Mouse (Mus musculus): ENCODE measurements around the gene Efcc1. TPM values are rescaled to one million over a fixed set of nuclear protein-coding genes. Genes with fewer than 3 reads are reported as not detected.

Gene Efcc1
- polyA plus RNA-seq, 1 experiment from 2014 or later: 6.3 TPM

GRCm38 (mm10) chr6:87791826-87792225 is 61.2 kb downstream of the Efcc1 start:
- Histone ChIP-seq H3K4me1 (ENCODE audit: control insufficient read depth, insufficient read depth, low read depth, low read length) (peaks cover 7% of the 10 kb centered on the region), H3K36me3 (ENCODE audit: control insufficient read depth, insufficient read depth, low read length) (peaks cover 10% of the 10 kb centered on the region), H3K4me2 (ENCODE audit: low read length) (no peak overlapping the region), H3K9ac (ENCODE audit: low read depth, low read length) (no peak overlapping the region), H3K27me3 (replicated peaks; ENCODE audit: control insufficient read depth, insufficient read depth, low read length) (no peaks in the 10 kb centered on the region), H3K27ac (ENCODE audit: low read depth, low read length) (no peak overlapping the region), H3K4me3 (ENCODE audit: low read length) (no peak overlapping the region), H3K9me3 (ENCODE audit: control insufficient read depth, low read length) (no peaks in the 10 kb centered on the region)
- WGBS: 97% methylated on average over 5 of the region's 5 CpGs
- ATAC-seq: no peak

DNA sequence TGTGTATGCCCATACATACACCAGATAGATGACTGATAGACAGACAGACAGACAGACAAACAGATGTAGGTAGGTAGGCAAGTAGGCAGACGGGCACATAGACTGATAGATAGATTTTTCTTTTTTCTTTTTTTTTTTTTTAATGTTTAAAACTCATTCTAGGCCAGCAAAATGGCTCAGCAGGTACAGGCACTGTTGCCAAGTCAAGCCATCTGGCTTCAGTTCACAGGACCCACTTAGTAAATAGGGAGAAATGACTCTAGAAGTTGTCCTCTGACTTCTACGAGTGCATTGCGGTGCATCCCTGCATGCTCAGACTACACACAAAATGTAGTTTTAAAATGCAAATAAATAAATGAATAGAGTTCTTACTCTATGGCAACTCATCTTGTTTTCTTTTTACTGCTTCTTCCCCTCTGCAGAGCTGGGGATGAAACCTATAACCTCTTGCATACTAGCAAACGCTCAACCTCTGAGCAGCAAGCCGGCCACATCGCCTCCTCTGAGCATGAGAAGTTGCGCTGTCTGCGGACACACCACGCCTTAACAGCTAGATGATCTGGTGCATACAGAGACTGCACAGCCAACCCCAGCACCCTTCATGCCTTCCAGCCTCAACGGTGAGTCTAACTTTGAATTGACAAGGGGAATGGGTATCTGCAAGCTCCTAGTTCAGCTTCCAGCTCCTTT is 63.3 kb downstream of the Efcc1 start:
- no peak overlapping the region for H3K4me3 ChIP-seq (ENCODE audit: low read length)
- no peaks in the 10 kb centered on the region for H3K27me3 ChIP-seq (replicated peaks; ENCODE audit: control insufficient read depth, insufficient read depth, low read length)
- no peak overlapping the region for H3K27ac ChIP-seq (ENCODE audit: low read depth, low read length)
- H3K9me3 ChIP-seq (ENCODE audit: control insufficient read depth, low read length): no peaks in the 10 kb centered on the region
- H3K9ac ChIP-seq (ENCODE audit: low read depth, low read length): no peak overlapping the region
- 91% methylated on average over 10 of the region's 10 CpGs for WGBS
- no peak overlapping the region for H3K4me2 ChIP-seq (ENCODE audit: low read length)
- peaks cover 6% of the 10 kb centered on the region for H3K4me1 ChIP-seq (ENCODE audit: control insufficient read depth, insufficient read depth, low read depth, low read length)
- peaks cover 10% of the 10 kb centered on the region for H3K36me3 ChIP-seq (ENCODE audit: control insufficient read depth, insufficient read depth, low read length)
- ATAC-seq: no peak

DNA sequence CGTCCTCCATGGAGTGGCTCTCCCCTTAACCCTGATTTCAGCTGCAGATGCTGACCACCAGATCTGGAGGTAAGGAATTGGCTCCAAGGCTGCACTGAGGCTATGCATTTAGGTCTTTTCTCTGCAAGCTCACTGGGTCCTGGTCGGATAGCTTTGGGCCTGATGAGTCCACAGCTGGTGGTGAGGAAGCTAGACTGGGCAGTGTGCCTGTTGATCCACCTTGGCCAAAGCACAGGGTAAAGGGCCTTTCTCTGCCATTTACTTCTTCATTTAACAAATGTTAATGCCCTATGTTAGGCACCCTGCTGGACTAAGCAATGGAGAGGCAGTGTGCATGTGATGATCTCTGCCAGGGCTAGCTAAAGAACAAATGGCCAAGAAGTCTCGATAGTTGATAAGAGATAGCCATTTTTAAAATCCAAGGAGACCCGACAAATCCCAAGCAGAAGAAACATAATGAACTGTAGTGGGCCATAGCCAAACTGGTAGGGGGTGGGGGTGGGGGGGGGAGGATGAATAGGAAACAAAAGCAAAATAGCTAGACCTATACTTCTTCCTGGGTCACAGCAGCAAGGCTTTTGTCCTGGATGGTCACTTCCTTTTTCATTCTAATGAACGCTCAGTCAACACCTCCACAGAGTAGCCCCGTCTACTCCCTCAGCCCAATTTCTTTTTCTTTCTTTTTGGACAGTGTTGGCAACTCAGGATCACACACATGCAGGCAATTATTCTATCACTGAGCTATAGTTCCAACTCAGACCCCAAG is 64.9 kb downstream of the Efcc1 start:
- no peaks in the 10 kb centered on the region for H3K9me3 ChIP-seq (ENCODE audit: control insufficient read depth, low read length)
- peaks cover 10% of the 10 kb centered on the region for H3K36me3 ChIP-seq (ENCODE audit: control insufficient read depth, insufficient read depth, low read length)
- WGBS: 52% methylated on average over 6 of the region's 6 CpGs
- no peaks in the 10 kb centered on the region for H3K27me3 ChIP-seq (replicated peaks; ENCODE audit: control insufficient read depth, insufficient read depth, low read length)
- H3K9ac ChIP-seq (ENCODE audit: low read depth, low read length): no peak overlapping the region
- no peak overlapping the region for H3K4me3 ChIP-seq (ENCODE audit: low read length)
- no peak for ATAC-seq
- H3K27ac ChIP-seq (ENCODE audit: low read depth, low read length): no peak overlapping the region
- no peak overlapping the region for H3K4me2 ChIP-seq (ENCODE audit: low read length)
- no peaks in the 10 kb centered on the region for H3K4me1 ChIP-seq (ENCODE audit: control insufficient read depth, insufficient read depth, low read depth, low read length)

DNA sequence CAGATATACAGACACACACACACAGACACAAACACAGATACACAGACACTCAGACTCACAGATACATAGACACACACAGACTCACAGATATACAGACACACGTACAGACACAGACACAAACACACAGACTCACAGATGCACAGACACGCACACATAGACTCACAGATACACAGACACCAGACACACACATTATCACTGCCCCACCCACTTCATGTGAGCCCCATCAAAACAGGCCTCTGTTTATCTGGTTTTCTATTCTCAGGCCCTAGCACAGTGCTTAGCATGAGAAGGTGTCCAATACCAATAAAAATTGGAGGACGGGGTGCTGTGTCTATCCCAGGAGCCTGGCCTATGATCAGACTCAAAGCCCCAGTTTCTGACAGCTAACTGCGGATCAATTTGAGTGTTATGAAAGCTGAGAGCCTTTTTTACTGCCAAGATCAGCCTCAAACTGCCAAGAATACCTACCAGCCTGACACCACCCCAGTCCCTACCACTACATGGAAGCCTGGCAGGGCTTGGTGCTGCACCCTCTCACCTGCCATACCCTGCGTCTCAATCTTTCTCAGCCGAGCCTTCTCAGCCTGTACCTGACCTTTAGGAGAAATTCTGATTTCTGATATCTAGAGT is 65.7 kb downstream of the Efcc1 start:
- no peaks in the 10 kb centered on the region for H3K9me3 ChIP-seq (ENCODE audit: control insufficient read depth, low read length)

DNA sequence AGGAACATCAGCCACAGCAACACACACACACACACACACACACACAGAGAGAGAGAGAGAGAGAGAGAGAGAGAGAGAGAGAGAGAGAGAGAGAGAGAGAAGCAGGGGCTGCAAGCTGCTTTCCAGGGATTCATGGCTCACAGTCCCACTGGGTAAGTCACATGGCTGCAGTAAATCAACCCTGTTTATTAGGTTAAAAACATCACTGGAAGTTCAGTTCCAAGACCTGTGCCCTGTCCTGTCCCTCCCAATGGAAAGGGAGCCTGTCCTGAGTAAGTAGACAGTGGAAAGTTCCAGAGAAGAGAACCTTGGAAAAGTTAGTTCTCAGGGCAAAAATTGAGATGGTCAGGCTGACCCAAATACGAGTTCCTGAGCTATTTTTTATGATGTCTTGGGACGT is 66.7 kb downstream of the Efcc1 start:
- Histone ChIP-seq H3K4me1 (ENCODE audit: control insufficient read depth, insufficient read depth, low read depth, low read length) (no peaks in the 10 kb centered on the region), H3K27me3 (replicated peaks; ENCODE audit: control insufficient read depth, insufficient read depth, low read length) (no peaks in the 10 kb centered on the region), H3K9ac (ENCODE audit: low read depth, low read length) (no peak overlapping the region), H3K27ac (ENCODE audit: low read depth, low read length) (no peak overlapping the region), H3K9me3 (ENCODE audit: control insufficient read depth, low read length) (no peaks in the 10 kb centered on the region), H3K4me2 (ENCODE audit: low read length) (no peak overlapping the region), H3K36me3 (ENCODE audit: control insufficient read depth, insufficient read depth, low read length) (peaks cover 7% of the 10 kb centered on the region), H3K4me3 (ENCODE audit: low read length) (no peak overlapping the region)
- 65% methylated on average over 2 of the region's 2 CpGs for WGBS
- ATAC-seq: no peak

More for the DNA sequence above, 65.7 kb downstream of the Efcc1 start:
- Histone ChIP-seq H3K9ac (ENCODE audit: low read depth, low read length) (no peak overlapping the region), H3K4me1 (ENCODE audit: control insufficient read depth, insufficient read depth, low read depth, low read length) (no peaks in the 10 kb centered on the region), H3K27me3 (replicated peaks; ENCODE audit: control insufficient read depth, insufficient read depth, low read length) (no peaks in the 10 kb centered on the region), H3K4me2 (ENCODE audit: low read length) (no peak overlapping the region), H3K4me3 (ENCODE audit: low read length) (no peak overlapping the region), H3K36me3 (ENCODE audit: control insufficient read depth, insufficient read depth, low read length) (peaks cover 10% of the 10 kb centered on the region), H3K27ac (ENCODE audit: low read depth, low read length) (no peak overlapping the region)
- 86% methylated on average over 6 of the region's 6 CpGs for WGBS
- no peak for ATAC-seq

GRCm38 (mm10) chr6:87799576-87799975 is 68.9 kb downstream of the Efcc1 start:
- Histone ChIP-seq H3K4me1 (ENCODE audit: control insufficient read depth, insufficient read depth, low read depth, low read length) (no peaks in the 10 kb centered on the region), H3K27ac (ENCODE audit: low read depth, low read length) (no peak overlapping the region), H3K9ac (ENCODE audit: low read depth, low read length) (no peak overlapping the region), H3K9me3 (ENCODE audit: control insufficient read depth, low read length) (no peaks in the 10 kb centered on the region), H3K36me3 (ENCODE audit: control insufficient read depth, insufficient read depth, low read length) (no peaks in the 10 kb centered on the region), H3K4me2 (ENCODE audit: low read length) (no peak overlapping the region), H3K27me3 (replicated peaks; ENCODE audit: control insufficient read depth, insufficient read depth, low read length) (no peaks in the 10 kb centered on the region), H3K4me3 (ENCODE audit: low read length) (no peak overlapping the region)
- 95% methylated on average over 6 of the region's 6 CpGs for WGBS
- no peak for ATAC-seq

- no peaks in the 10 kb centered on the region for H3K27me3 ChIP-seq (replicated peaks; ENCODE audit: control insufficient read depth, insufficient read depth, low read length)
Observed at GRCm38 (mm10) chr6:87802462-87802861, 71.8 kb downstream of the Efcc1 start.

GRCm38 (mm10) chr6:87804036-87804435 is 73.4 kb downstream of the Efcc1 start:
- no peak overlapping the region for H3K27ac ChIP-seq (ENCODE audit: low read depth, low read length)
- no peak overlapping the region for H3K4me2 ChIP-seq (ENCODE audit: low read length)
- H3K4me1 ChIP-seq (ENCODE audit: control insufficient read depth, insufficient read depth, low read depth, low read length): no peaks in the 10 kb centered on the region
- WGBS: 92% methylated on average over 1 of the region's 1 CpGs
- ATAC-seq: no peak
- no peaks in the 10 kb centered on the region for H3K36me3 ChIP-seq (ENCODE audit: control insufficient read depth, insufficient read depth, low read length)
- H3K9me3 ChIP-seq (ENCODE audit: control insufficient read depth, low read length): no peaks in the 10 kb centered on the region
- no peaks in the 10 kb centered on the region for H3K27me3 ChIP-seq (replicated peaks; ENCODE audit: control insufficient read depth, insufficient read depth, low read length)
- H3K9ac ChIP-seq (ENCODE audit: low read depth, low read length): no peak overlapping the region
- no peak overlapping the region for H3K4me3 ChIP-seq (ENCODE audit: low read length)

More at GRCm38 (mm10) chr6:87802462-87802861, 71.8 kb downstream of the Efcc1 start:
- no peak overlapping the region for H3K4me2 ChIP-seq (ENCODE audit: low read length)
- no peaks in the 10 kb centered on the region for H3K9me3 ChIP-seq (ENCODE audit: control insufficient read depth, low read length)
- H3K4me1 ChIP-seq (ENCODE audit: control insufficient read depth, insufficient read depth, low read depth, low read length): no peaks in the 10 kb centered on the region
- WGBS: 86% methylated on average over 5 of the region's 7 CpGs
- ATAC-seq: no peak
- H3K9ac ChIP-seq (ENCODE audit: low read depth, low read length): no peak overlapping the region
- no peak overlapping the region for H3K4me3 ChIP-seq (ENCODE audit: low read length)
- H3K27ac ChIP-seq (ENCODE audit: low read depth, low read length): no peak overlapping the region
- H3K36me3 ChIP-seq (ENCODE audit: control insufficient read depth, insufficient read depth, low read length): no peaks in the 10 kb centered on the region

- H3K4me2 ChIP-seq (ENCODE audit: low read length): no peak overlapping the region
- no peaks in the 10 kb centered on the region for H3K9me3 ChIP-seq (ENCODE audit: control insufficient read depth, low read length)
- no peaks in the 10 kb centered on the region for H3K36me3 ChIP-seq (ENCODE audit: control insufficient read depth, insufficient read depth, low read length)
- 86% methylated on average over 7 of the region's 7 CpGs for WGBS
- H3K27me3 ChIP-seq (replicated peaks; ENCODE audit: control insufficient read depth, insufficient read depth, low read length): no peaks in the 10 kb centered on the region
- no peak overlapping the region for H3K9ac ChIP-seq (ENCODE audit: low read depth, low read length)
- peaks cover 3% of the 10 kb centered on the region; the same call in 1 of the 2 replicates for H3K4me1 ChIP-seq (ENCODE audit: control insufficient read depth, insufficient read depth, low read depth, low read length)
- H3K27ac ChIP-seq (ENCODE audit: low read depth, low read length): no peak overlapping the region
- no peak overlapping the region for H3K4me3 ChIP-seq (ENCODE audit: low read length)
- ATAC-seq: no peak
Observed at GRCm38 (mm10) chr6:87804886-87805285, 74.2 kb downstream of the Efcc1 start.
